Mouse (Mus musculus) left cerebral cortex, adult 11 months (tissue): ENCODE data around the gene Fcrlb.
"Not testable (repeated sequence)": the region's sequence is repeated elsewhere in the genome, so short reads cannot be mapped to it uniquely, and the experiment has no call there.

Experiments used
- DNase-seq: peaks from one replicate; pipeline ENCODE4 v3.0.0; 2022; ENCODE audit warnings: low spot score

The Fcrlb gene

GRCm38 (mm10) chr1:170912891-170913615 is at the start of gene Fcrlb:
TSS of gene Fcrlb (minus strand) at chr1:170912941.
- no peak for DNase-seq

- DNase-seq = no peak
Observed at GRCm38 (mm10) chr1:170962301-170962700, 49.6 kb upstream of the Fcrlb start.

GRCm38 (mm10) chr1:170961101-170961500 is 48.4 kb upstream of the Fcrlb start:
- DNase-seq = no peak

GRCm38 (mm10) chr1:170959791-170960190 is 47.0 kb upstream of the Fcrlb start:
- DNase-seq = no peak

GRCm38 (mm10) chr1:170958225-170958624 is 45.5 kb upstream of the Fcrlb start:
- no peak for DNase-seq

- DNase-seq = no peak
Observed at GRCm38 (mm10) chr1:170953192-170953591, 40.5 kb upstream of the Fcrlb start.

GRCm38 (mm10) chr1:170950772-170951171 is 38.0 kb upstream of the Fcrlb start:
- no peak for DNase-seq

GRCm38 (mm10) chr1:170944908-170945307 is 32.2 kb upstream of the Fcrlb start:
- not testable (repeated sequence) for DNase-seq

GRCm38 (mm10) chr1:170944151-170944550 is 31.4 kb upstream of the Fcrlb start:
- not testable (repeated sequence) for DNase-seq

GRCm38 (mm10) chr1:170939255-170939654 is 26.5 kb upstream of the Fcrlb start:
- no peak for DNase-seq

GRCm38 (mm10) chr1:170934383-170934782 is 21.6 kb upstream of the Fcrlb start:
- DNase-seq = no peak

GRCm38 (mm10) chr1:170933940-170934339 is 21.2 kb upstream of the Fcrlb start:
- no peak for DNase-seq

- DNase-seq = no peak
Observed at GRCm38 (mm10) chr1:170933386-170933920, 20.7 kb upstream of the Fcrlb start.

- DNase-seq = no peak
Observed at GRCm38 (mm10) chr1:170932043-170932442, 19.3 kb upstream of the Fcrlb start.

- DNase-seq = no peak
Observed at GRCm38 (mm10) chr1:170929245-170929644, 16.5 kb upstream of the Fcrlb start.

- no peak for DNase-seq
Observed at GRCm38 (mm10) chr1:170928467-170928866, 15.7 kb upstream of the Fcrlb start.

GRCm38 (mm10) chr1:170927378-170927777 is 14.6 kb upstream of the Fcrlb start, which contains the start of gene Fcrla:
TSS of gene Fcrla (minus strand) at chr1:170927583.
- no peak for DNase-seq

GRCm38 (mm10) chr1:170926941-170927340 is 14.2 kb upstream of the Fcrlb start:
- DNase-seq = no peak

- DNase-seq = no peak
Observed at GRCm38 (mm10) chr1:170924485-170924884, 11.7 kb upstream of the Fcrlb start.

GRCm38 (mm10) chr1:170919308-170919707 is 6.6 kb upstream of the Fcrlb start:
- DNase-seq = no peak

GRCm38 (mm10) chr1:170915657-170916056 is 2.9 kb upstream of the Fcrlb start:
- no peak for DNase-seq

- DNase-seq = no peak
Observed at GRCm38 (mm10) chr1:170911907-170912660, 657 bp downstream of the Fcrlb start.

- DNase-seq = no peak
Observed at GRCm38 (mm10) chr1:170908341-170908740, 4.4 kb downstream of the Fcrlb start.
